Mouse (Mus musculus) small intestine, adult 2 months (tissue): ENCODE measurements around the gene Ssh1.

ENCODE experiments used
- CTCF ChIP-seq: fragments of 200-500 bp; IDR thresholded peaks from 2 replicates; pipeline ENCODE4 v1.5.1; 2012; ENCODE audit warnings: low read depth, mild to moderate bottlenecking, control low read depth, inconsistent platforms, low read length, moderate library complexity, mixed read lengths; ENCODE audit not compliant: insufficient replicate concordance, insufficient read length; ENCODE audit errors: extremely low read depth
- POLR2A ChIP-seq: fragments of 200-500 bp; IDR thresholded peaks from 2 replicates; pipeline ENCODE4 v1.6.1; 2012; ENCODE audit warnings: low read depth, mild to moderate bottlenecking, control low read depth, inconsistent platforms, low read length, moderate library complexity

- TF ChIP-seq CTCF (no peak), POLR2A (no peak)
Observed at GRCm38 (mm10) chr5:113929950-113930647, 63.6 kb downstream of the Ssh1 start.
